Mouse (Mus musculus): ENCODE measurements around the gene Pdzd7. TPM values are rescaled to one million over a fixed set of nuclear protein-coding genes. Genes with fewer than 3 reads are reported as not detected.
"Not testable (repeated sequence)": the region's sequence is repeated elsewhere in the genome, so short reads cannot be mapped to it uniquely, and the experiment has no call there.

Pdzd7 gene
- total RNA-seq, 2 experiments from 2014 or later = 3.3 to 5.8 TPM

DNA sequence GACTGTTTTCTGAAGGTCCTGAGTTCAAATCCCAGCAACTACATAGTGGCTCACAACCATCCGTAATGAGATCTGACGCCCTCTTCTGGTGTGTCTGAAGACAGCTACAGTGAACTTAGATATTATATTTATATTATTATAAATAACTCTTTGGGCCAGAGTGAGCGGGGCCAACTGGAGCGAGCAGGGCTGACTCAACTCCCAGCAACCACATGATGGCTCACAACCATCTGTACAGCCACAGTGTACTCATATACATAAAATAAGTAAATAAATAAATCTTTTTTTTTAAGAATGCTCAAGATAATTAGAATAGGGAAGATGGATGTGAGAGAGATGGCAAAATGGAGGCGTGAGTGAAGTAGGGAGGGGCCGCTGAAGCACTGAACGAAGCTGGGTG, 7.3 kb downstream of the Pdzd7 start:
- intact Hi-C loops (cut with DNase I); DNase-seq (ENCODE audit: low spot score in 2 of 2): not testable (repeated sequence)

DNA sequence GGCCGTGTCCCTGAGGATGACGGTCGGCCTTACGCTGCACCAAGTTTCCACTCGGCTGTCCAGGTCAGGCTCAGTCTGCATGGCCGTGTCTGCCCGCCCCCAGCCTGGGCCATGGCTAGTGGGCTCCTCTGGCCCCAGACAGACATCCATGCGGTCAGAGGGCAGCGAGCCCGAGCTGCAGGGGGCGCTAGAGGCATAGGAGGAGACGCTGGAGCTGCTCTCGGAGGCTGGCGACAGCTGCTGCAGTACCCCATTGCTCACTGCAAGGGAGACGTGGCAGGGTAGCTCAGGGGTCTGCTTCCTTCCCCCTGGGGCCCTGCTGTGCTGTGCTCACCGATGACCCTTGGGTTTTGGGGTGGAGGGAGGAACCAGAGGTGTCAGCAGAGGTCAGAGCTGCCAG, 8.7 kb downstream of the Pdzd7 start:
- intact Hi-C loops (cut with DNase I) = no loop called here
- DNase-seq (ENCODE audit: low spot score in 2 of 2) = no peak

DNA sequence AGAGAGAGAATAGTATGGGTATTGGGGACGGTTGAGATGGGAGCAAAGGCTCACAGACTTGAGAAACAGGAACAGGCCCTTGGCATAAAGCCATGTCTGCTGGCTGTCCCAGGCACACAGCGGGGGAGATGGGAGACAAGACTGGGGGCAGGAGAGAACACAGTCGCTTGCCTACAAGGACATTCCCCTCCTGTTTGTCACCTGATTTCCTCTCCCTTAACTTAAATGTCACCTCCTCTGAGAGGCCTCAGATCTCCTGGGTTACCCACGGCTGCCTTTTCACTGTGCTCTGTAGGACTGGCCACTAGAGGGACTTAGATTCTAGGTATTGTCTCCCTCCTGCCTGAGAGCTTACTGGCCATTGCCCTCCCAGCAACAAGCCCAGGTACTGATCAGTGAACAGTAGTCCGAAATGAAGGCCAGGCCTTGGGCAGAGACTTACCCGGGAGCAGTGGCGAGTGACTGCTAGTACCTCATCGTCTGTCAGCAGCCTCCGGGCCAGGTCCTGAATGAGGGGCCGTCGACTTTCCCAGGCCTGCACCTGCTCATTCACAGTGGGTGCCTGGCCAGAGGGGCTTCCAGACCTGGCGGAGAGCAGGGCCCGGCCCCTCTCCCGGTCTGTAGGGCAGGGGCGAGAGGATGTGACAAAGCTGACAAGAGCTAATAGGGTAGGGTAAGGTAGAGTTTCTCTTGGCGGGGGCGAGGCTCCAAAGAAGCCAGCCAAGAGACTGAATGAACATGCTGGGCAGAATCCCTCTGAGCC, 12.8 kb downstream of the Pdzd7 start:
- intact Hi-C loops (cut with DNase I) = no loop called here
- DNase-seq (ENCODE audit: low spot score in 2 of 2) = no peak

DNA sequence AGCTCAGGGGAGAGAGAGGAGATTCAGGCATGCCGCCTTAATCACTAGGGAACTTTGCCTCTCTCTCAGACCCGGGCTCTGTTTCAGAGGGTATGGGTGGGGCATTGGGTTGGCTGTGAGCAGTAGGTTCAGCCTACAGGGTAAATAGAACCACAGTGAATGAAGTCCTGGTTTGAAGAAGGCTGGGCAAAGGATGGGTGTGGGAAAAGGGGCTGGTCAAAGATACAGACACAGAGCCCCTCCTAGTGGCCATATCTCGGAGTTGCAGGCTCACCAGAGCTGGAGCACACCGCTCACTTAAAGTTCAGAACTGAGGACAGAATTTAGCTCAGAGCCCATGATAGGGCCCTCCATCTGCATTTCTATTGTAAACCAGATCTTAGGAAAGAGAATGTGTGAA, 13.7 kb downstream of the Pdzd7 start:
- intact Hi-C loops (cut with DNase I) = loop anchor here (2.0 kb wide), 1 partner anchor 15 kb away; no protein-coding TSS in a partner anchor
- DNase-seq (ENCODE audit: low spot score in 2 of 2) = peak in 1 of 2 experiments; percentile 70

DNA sequence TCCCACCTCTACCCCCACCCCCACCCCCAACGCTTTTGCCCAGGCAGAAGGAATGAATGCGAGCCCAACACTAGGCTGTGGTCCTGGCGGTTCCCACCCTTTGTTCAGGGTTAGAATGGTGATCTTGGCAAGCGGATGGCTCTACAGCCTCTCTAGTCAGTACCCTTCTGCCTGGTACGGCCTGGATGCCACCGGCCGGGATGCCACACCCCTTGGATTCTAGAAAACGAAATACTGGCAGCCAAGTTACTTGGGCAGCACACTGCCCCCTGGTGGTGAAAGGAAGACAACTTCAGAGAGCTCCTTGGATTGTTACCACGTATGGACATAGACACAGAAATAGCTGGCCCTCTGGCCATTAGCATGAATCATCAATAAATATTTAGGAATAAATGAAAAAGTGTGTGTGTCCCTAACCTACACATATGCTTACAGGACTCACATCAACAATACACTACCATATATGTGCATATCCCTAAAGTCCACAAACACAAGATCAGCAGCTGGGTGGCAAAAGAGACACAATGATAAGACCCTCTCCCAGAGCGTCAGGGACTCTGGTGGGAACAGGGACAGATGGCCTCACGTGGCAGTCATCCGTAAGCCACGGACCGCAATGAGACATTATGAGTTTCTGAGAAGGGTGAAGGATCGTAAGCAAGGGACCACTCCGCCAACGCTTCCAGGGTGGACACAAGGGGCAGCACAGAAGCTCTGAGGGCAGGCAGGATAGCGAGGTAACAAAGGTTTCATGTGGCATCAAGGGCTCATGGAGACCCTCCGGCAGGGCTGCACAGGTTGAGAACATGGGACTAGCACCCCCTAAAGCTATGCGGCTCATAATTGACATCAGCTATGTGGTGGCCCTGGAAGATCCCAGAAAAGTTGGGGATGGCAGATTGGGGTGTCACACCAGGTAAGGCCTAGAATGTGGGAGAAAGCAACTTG, 14.5 kb downstream of the Pdzd7 start:
- intact Hi-C loops (cut with DNase I) = loop anchor here (2.0 kb wide), 1 partner anchor 14 kb away; no protein-coding TSS in a partner anchor
- DNase-seq (ENCODE audit: low spot score in 2 of 2) = peak; percentile 65 to 75

DNA sequence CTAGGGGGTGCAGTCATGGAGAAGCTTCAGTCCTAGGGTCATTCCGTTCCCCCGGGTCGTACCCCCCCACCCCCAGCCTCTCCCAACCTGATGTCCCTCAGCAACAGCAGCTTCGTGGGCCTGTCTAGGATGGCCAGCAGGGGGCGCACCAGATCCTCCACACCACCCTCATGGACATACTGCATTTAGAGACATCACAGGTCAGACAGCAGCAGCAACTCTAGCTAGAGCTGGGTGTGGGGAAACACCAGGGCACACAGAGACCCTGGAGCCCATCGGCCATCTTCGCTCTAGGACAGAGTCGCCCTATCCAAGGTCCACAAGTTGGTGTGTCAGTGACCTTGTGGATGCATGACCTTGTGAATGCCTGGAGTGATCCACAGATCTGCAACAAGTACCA, 15.4 kb downstream of the Pdzd7 start:
- peak in 1 of 2 experiments; percentile 52 for DNase-seq (ENCODE audit: low spot score in 2 of 2)
- intact Hi-C loops (cut with DNase I) = loop anchor here (2.0 kb wide), 1 partner anchor 13 kb away; no protein-coding TSS in a partner anchor

DNA sequence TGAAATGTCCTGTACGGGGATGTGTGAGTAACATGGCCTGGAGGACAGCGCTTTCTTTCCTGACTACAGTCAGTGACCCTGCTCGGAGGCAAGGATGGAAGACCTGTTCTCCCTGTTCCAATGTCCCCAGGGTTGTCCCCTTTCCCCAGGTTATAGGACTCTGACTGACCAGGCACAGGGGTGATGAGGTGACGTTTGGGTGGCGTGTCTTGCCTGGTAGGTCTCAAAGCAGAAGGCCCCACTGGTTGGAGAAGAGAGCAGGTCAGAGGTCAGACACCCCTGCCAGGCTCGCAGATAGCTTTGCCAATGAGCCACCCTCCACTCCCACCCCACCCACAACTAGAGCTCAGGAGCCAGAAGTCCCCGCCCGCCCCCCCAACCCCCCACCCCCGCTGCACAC, 15.9 kb downstream of the Pdzd7 start:
- no peak for DNase-seq (ENCODE audit: low spot score in 2 of 2)
- intact Hi-C loops (cut with DNase I) = no loop called here

DNA sequence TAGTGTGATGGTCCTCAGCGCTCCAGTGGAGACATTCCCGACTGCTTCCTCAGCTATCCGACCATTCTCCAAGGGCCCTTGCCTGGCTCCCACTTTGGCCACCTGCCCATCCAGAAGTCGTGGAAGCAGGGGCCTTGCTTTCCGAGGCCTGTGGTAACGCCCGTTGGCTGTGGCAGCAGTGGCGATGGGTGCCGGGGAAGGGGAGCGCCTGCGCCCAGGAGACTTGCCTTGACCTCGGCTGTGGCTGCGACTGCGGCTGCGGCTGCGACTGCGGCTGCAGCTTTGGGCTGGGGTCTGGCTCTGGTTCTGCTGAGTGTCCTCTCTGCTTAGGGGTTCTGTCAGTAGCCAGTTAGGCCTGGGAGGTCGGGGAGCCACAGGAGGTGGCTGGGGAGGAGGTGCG, 16.8 kb downstream of the Pdzd7 start:
- DNase-seq (ENCODE audit: low spot score in 2 of 2) = no peak
- intact Hi-C loops (cut with DNase I) = no loop called here

DNA sequence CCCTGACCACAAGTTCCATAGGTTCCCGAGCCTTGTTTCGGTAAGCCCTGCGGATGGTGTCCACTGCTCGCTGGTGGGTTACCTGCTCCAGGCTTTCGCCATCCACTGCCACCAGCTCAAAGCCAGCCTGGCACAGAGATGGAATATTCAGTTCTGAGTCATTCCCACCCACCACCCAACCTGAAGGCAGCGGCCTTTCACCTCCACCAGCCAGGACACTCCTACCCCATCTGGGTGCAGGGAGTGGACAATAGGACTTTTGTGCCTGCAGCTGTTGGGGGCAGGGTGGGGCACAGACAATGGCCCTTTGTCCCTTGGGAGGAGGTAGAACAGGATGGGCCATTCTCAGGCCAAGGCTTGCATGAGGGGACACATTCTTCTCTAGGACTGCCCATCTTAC, 17.7 kb downstream of the Pdzd7 start:
- intact Hi-C loops (cut with DNase I) = no loop called here
- peak in 1 of 2 experiments; percentile 15 for DNase-seq (ENCODE audit: low spot score in 2 of 2)

DNA sequence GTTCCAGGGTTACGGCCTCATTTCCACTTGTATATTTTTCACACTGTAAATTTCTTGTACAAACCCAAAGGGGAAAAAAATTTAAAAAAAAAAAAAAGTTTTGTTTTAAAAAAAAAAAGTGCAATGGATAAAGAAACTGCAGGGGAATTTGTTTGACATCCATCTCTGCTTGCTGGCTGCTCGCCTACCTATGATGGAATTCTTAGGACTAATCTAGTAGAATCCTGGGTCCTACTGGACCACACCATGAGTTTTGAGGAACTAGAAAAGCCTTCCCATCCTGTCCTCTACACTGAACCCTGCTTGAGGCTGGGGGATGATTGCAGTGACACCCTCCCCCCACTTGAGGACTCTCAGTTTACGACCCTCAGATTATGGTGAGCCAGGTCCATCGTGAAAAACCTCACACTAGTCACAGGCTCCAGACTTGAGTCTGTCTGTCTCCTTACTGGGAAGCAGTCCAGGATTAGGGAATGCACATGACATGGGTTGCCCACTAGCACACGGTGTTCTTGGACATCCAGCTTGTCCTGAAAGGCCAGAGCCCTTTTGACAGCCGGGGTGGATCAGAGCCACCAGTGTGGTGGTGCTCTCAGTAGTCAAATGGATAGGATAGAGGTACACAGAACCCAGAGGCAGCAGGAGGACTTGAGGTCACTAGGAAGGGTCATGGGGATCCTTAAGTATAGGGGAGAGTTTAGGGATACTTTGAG, 18.4 kb downstream of the Pdzd7 start:
- intact Hi-C loops (cut with DNase I) = no loop called here
- DNase-seq (ENCODE audit: low spot score in 2 of 2) = no peak

DNA sequence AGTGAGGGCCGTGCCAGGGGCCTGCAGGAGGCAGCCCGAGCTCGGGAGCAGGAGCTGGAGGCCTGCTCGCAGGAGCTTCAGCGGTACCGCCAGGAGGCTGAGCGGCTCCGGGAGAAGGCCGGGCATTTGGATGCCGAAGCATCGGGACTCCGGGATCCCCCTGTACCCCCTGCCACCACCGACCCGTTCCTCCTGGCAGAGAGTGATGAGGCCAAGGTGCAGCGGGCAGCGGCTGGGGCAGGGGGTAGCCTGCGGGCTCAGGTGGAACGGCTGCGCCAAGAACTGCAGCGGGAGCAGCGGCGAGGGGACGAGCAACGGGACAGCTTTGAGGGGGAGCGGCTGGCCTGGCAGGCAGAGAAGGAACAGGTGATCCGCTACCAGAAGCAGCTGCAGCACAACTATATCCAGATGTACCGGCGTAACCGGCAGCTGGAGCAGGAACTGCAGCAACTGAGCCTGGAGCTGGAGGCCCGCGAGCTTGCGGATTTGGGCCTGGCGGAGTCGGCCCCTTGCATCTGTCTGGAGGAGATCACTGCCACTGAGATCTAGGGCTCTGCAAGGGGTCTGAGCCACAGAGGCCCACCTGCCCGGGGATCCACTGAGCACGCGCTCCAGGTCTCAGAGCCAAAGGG, 19.5 kb downstream of the Pdzd7 start:
- intact Hi-C loops (cut with DNase I) = no loop called here
- DNase-seq (ENCODE audit: low spot score in 2 of 2) = no peak

DNA sequence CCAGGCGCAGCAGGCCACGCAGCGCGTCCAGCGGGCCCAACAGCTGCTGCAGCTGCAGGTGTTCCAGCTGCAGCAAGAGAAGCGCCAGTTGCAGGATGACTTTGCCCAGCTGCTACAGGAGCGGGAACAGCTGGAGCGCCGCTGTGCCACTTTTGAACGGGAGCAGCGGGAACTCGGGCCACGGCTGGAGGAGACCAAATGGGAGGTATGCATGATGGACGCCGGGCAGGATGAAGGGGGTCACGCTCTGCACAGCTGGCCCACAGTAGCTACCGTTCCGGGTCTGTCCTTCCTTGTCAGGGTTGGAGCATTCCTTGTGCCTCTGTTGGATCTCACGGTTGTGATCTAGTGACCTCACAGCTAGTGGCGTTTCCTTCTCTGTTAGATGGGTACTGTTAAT, 20.7 kb downstream of the Pdzd7 start:
- intact Hi-C loops (cut with DNase I) = no loop called here
- no peak for DNase-seq (ENCODE audit: low spot score in 2 of 2)

DNA sequence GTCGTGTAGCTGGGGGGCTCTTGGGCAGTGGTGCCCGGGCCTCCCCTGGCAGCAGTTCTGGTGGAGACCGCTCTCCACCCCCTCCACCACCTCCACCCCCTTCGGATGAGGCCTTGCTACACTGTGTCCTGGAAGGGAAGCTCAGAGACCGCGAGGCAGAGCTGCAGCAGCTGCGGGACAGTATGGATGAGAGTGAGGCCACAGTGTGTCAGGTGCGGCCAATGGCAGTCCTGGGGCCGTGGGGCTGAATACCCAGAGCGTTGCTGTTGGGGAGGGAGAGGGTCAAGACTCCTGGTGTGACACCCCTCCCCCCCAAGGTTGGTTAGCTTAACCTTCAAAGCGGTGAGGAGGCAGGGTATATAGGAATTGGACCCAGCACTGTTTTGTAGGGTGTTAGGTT, 21.5 kb downstream of the Pdzd7 start:
- no peak for DNase-seq (ENCODE audit: low spot score in 2 of 2)
- intact Hi-C loops (cut with DNase I) = no loop called here

DNA sequence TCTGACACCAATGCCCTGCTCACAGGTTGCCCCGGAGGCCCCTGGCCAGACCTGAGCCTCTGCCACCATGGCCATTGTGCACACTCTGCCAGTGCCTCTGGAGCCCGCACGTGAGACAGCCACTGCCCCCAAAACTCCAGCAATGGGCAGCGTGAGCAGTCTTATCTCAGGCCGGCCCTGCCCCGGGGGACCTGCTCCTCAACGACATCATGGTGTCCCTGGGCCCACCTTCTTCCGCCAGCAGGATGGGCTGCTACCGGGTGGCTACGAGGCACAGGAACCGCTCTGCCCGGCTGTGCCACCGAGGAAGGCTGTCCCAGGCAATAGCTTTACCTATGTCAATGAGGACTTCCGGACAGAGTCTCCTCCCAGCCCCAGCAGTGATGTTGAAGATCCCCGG, 24.2 kb downstream of the Pdzd7 start:
- intact Hi-C loops (cut with DNase I) = no loop called here
- no peak for DNase-seq (ENCODE audit: low spot score in 2 of 2)

DNA sequence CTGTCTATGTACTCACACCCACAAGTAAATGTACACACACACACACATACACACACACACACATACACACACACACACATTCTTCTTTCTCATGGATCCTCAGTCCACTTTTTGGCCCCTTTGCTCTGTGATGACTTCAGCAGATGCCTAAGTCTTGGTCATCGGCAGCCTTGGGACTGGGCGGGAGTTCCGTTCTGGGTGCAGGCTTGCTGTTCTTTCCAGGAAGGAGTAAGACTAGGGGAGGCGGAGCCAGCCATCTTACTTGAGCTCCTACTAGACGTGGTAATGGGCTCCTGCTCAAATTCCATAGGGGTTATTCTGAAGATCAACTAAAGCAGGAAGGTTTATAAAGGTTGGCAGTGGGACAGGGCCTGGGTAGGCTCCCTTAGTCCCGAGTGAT, 25.2 kb downstream of the Pdzd7 start:
- DNase-seq (ENCODE audit: low spot score in 2 of 2) = no peak
- intact Hi-C loops (cut with DNase I) = no loop called here

DNA sequence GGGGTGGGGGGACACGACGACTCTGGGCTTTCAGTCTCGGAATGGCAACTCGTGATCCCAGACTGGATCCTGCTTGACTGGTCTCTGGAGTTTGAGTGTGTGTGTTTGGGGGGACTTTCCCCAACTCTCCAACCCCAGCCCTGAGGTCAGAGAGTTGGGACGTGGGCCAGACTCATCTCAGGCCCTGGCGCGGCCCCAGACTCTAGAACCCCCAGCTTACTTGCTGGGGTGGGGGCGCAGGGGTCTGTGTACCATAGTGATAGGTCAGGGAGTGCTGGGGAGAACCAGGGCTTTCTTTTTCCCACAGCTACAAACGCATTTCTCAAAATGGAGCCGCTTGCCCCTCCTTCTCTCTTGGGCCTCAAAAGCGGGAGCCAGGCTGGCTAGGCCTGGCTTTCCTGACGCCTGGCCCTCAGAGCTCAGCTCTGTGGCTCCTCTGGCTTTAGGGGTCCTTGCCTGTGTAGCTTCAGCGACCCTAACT, 27.1 kb downstream of the Pdzd7 start:
- intact Hi-C loops (cut with DNase I) = no loop called here
- no peak for DNase-seq (ENCODE audit: low spot score in 2 of 2)

DNA sequence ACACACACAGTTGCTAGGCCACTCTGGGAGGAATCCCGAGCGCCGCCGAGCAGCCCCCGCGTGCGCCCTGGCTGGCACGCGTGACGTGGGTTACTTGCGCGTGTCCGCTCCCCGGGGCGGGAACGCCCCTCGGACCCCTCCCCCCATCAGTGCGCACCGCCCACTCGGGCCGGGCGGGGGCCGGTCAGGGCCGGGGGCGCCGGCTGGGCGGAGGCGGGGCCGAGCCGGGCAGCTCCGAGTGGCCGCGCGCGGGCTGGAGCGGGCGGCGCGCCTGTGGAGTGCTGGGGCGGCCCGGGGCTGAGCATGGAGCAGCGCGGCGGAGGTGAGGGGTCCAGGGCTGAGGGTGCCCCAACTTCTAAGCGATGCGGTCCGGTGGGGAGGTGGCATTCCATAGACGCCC, 27.6 kb downstream of the Pdzd7 start:
- DNase-seq (ENCODE audit: low spot score in 2 of 2) = peak; percentile 80 to 88
- intact Hi-C loops (cut with DNase I) = loop anchor here (2.0 kb wide), 1 partner anchor 13 kb away; no protein-coding TSS in a partner anchor

DNA sequence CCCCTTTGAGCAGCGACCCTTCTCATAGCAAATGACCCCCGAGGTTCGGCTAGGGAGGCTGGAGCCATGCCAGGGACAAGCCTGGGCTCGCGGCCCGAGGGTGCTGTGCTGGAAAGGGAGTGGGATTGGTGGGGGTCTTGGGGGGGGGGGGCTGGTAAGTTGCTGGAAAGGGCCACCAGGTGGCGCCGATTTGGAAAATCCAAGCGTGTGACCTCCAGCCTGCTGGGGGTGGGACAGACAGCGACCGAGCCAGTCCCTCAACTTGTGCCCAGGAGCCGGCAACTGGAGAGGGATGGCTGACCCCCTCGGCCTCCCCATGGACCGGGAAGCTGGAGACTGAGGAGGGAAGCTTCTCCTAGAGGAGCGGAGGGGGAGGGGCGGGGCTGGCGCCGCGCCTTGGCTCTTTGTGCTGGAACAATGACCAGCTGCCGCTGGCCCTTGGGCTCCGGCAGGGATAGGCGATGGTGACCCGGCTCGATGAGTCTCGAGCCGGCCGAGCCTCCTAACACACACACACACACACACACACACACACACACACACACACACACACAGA, 28.2 kb downstream of the Pdzd7 start:
- intact Hi-C loops (cut with DNase I) = loop anchor here (2.0 kb wide), 1 partner anchor 14 kb away; no protein-coding TSS in a partner anchor
- peak; percentile 73 to 75 for DNase-seq (ENCODE audit: low spot score in 2 of 2)

Measured in left cerebral cortex, postnatal 36 days (tissue).